Mouse (Mus musculus) lung, postnatal 14 days (tissue): ENCODE data around the gene Hcst.
A peak's percentile ranks its signal among the peaks of the same experiment; 100 is the strongest.

Experiments
- DNase-seq: peaks from one replicate; pipeline ENCODE4 v3.0.0; 2021

Hcst gene

GRCm38 (mm10) chr7:30431793-30432192, 12.1 kb upstream of the Hcst start:
- DNase-seq = peak; percentile 66

DNA sequence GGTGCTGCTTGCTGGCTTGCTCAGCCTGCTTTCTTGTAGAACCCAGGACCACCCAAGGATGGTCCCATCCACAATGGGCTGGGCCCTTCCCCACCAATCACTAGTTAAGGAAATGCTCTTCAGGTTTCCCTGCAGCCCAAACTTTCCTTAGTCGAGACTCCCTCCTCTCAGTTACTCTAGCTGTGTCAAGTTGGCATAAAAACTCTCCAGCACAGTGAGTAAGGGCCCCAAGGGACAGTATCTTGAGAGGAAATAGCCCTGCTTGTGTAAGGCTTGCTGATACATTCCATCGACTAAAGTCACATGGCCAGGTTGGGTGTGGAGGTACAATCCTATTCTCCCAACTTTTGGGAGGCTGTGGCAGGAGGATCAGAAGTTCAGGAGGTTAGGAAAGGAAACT, 10.5 kb upstream of the Hcst start:
- DNase-seq = no peak

GRCm38 (mm10) chr7:30429327-30429726, 9.7 kb upstream of the Hcst start:
- no peak for DNase-seq

DNA sequence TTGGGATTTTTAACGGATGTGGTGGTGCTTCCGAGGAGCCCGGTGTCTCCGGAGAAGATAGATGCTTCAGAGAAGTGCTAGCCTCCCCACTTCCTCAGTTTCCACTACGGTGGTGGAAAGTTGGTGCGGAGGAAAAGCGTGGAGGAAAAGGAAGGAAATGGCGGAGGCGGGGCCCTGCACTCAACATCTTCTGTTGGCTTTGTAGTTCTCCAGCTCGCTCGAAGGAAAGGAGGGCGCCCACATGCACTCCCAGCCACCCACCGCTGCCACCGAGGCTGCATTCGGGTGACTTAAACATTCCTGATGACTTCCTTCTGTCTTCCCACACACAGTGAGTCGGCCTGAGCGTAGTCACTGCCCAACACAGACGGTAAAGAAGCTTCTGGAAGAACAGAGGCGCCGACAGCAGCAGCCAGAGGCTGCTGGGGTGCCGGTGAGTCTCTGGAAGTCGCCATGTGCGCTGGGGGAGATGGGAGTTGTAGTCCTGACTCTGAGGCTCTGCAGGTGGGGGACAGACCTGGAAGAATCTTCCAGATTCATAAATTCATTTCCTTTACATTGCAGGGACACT, 3.5 kb upstream of the Hcst start:
- DNase-seq = peak; percentile 35

- DNase-seq = no peak
Measured at GRCm38 (mm10) chr7:30422560-30422959, 2.9 kb upstream of the Hcst start.

DNA sequence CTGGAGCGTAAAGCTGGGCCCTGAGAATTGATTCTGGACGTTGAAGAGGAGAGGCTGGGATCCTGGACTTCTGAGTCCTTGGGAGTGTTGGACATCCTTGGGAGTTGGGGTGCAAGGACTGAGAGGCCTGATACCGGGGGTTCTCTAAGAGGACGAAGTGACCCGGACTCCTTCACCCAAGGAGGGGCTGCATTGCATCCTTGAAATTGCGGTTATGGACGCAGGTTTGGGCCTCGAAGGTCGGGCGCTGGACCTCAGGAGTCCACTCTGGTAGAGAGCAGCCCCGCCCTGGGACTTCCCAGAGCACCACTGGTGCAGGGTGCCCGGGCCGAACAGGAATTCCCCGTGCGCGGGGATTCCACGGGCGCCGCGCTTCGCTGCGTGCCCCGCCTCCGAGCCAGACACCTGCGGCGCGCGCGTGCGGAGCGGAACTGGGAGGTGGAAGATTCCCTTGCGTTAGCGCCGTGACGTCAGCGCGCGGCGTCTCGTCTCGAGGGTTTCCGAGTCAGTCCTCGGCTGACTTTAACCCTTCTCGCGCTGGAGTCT, 2.3 kb upstream of the Hcst start:
- DNase-seq = peak; percentile 89

- DNase-seq = peak; percentile 73
Measured at GRCm38 (mm10) chr7:30421175-30421889, 1.7 kb upstream of the Hcst start, which contains the start of gene Nfkbid. Gene Nfkbid (plus strand): TSS chr7:30421732.

DNA sequence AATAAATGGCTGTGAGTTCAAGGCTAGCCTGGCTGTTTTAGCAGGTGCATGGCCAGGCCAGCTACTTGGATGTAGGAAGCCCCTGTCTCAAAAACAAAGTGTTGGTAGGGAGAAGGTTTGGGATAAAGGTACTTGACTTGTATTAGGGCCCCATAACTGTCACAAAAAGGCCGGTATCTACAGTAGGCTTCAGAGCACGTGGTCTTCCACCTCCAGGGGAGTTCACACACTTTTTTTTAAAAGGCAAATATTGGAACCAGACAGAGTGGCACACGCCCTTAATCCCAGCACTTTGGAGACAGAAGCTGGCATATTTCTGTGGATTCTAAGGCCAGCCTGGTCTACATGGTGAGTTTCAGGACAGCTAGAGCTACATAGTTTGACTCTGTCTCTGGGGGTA, 1.0 kb upstream of the Hcst start:
- DNase-seq = no peak

GRCm38 (mm10) chr7:30417856-30418255, 1.8 kb downstream of the Hcst start:
- DNase-seq = no peak

GRCm38 (mm10) chr7:30413596-30413995, 6.1 kb downstream of the Hcst start, which contains the start of gene Tyrobp:
Gene Tyrobp (plus strand): TSS chr7:30413760.
- peak; percentile 14 for DNase-seq

DNA sequence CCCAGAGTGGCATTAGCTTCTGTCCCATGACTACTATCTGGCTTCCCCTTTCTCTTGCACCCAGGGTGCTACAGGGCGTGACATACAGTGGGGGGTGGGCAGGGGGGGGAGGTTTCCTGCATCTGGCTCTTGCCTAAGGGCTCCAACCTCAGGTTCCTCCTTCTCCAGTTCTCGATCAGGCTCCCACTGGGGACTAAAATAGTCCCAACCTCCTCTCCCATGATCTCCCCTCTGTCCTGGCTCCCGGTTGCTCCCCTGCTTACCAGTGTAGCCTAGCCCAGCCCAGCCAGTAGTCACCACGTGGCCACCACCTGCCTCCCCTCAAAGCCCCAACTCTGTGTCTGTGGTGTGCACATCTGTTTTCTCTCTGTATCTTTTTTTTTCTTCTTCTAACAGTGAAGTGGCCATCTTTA, 6.9 kb downstream of the Hcst start:
- no peak for DNase-seq

- DNase-seq = no peak
Measured at GRCm38 (mm10) chr7:30411023-30411422, 8.6 kb downstream of the Hcst start.

- no peak for DNase-seq
Measured at GRCm38 (mm10) chr7:30409789-30410188, 9.9 kb downstream of the Hcst start.

DNA sequence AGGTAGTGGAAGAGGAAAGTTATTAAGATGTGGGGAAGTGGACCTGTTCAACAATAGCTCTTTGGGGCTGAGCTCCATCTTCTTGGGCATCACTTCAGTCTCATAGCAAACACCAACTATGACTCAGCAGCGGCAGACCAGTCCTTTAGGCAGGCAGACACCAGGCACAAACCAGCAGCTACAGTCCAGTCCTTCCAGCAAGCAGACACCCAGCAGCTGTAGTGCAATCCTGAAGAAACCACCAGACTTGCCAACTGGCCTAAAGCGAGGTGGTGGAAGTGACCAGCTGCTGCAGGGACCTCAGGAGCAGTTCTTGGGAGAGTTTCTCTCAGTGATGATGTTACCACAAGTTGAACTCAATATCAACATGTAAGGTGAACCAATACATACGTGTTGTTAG, 11.0 kb downstream of the Hcst start:
- no peak for DNase-seq

DNA sequence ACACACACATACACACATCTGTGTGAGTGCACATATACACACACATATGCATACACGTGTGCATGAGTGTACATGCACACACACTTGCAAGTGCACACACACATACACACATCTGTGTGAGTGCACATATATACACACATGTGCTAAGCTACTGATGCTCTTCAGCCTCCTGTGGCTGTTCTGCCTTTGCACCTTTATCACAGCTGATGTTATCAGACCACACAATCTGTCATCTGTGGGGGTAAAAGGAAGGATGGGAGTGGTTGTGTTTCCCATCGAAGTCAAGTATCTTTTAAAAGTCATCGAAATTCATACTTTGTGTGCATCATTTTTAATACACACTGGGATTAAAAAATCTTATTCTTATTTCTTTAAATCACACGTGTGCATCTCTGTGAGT, 17.3 kb downstream of the Hcst start:
- no peak for DNase-seq

DNA sequence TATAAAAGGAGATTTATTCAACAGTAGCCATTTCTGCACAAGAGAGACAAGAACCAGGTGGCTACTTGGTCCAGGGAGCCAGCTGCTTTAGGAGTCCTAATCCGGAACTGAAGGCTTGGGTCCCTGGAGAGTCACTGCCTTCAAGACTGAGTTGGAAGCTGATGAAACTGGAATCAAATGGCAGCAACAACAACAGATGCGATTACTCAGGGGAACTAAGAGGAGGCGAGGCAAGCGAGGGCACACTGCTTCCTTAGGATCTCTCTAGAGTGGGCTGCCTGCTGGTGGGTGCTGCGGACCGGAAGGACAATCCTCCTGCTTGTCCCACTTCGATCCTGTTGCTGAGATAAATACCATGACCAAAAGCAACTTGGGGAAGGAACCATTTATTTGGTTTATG, 20.0 kb downstream of the Hcst start:
- DNase-seq = no peak

GRCm38 (mm10) chr7:30394871-30395270, 24.8 kb downstream of the Hcst start:
- peak; percentile 20 for DNase-seq

- peak; percentile 51 for DNase-seq
Measured at GRCm38 (mm10) chr7:30394379-30394778, 25.3 kb downstream of the Hcst start.

DNA sequence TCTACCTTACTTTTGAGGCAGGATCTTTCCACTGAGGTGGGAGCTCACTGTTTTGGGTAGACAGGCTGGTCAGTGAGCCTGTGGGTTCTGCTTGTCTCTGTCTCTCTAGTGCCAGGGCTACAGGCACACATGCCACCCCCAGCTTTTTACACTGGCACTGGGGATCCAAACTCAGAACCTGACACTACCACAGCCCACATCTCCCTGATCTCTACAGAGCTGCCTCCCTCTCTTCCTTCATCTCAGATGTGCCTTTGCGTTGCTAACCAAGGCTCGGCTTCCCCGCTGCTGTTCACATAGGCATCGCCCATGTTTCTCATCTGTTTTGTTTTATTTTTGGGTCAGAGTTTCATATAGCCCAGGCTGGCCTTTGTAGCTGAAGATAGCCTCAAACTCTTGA, 26.0 kb downstream of the Hcst start:
- no peak for DNase-seq

DNA sequence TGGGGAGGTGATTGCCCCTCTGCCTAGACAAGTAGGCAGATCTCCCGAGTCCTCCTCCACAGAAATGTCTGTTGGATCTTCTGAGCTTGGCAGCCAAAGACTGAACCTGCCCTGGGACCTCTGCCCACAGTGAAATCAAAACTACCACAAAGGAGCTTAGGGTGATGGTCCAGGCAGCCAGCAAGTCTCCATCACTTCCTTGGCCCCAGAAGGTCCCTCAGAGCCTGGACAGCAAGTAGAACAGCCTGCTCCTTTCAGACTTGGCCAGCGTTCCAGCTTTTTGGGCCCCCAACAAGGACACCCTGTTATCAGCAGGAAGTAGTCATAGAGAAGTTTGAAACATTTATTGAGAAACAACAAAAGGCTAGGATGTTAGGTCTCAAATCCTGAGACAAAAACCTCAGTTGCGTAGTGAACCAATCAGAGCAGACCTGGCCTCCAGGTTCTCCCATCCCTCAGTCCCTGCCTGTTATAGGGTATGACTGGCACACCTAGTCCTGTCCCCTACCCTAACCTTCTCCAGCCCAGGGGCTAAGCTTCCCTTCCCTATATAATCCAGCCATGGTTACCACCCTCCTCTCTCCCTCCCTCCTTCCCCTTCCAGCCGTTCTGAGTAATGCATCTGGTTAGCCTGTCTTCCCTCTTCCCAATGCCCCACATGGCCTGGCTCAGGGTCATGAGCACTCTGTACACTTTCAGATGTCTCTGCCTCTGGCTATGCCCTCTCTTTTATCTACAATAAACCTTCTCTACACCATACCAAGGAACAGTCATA, 26.7 kb downstream of the Hcst start:
- DNase-seq = no peak

DNA sequence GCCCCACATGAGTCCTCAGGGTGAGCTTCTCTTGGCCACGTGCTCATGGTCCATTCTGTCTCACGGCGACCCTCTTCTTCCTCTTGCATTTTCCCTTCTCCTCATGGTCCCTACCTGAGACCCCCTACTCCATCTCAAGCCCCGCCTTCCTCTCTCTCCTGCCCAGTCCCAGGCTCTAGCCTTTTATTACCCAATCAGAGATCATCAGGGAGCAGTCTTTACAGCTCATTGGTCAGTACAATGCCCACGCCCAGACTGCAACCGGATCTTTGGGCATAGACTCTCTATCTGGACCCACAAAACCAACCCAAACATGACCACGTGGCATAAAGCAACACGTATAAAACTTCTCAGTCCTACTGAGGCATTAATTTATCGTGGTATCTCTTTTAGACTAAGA, 35.5 kb downstream of the Hcst start:
- DNase-seq = no peak

DNA sequence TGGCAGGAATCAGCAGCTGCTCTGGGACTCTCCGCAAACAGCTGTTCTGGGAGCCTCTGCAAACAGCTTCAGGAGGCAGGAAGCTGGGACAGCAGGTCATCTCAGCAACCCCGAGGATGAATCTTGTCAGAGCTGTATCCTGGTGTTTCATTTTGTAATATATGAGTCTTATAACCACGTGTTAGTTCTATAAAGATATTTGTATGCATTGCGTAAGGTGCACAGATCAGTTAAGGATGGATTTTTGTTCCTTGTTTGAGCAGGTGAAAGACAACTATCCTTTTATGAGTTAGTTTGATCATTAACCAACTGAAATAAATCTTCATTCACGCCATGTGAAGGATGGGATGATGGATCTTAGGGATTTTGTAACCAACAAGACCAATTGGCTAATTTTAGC, 39.6 kb downstream of the Hcst start:
- DNase-seq = no peak

- DNase-seq = peak; percentile 89
Measured at GRCm38 (mm10) chr7:30373501-30373962, 46.1 kb downstream of the Hcst start.
